Mouse (Mus musculus) heart, adult 11 months (tissue): ENCODE measurements around the gene Skor1.

Experiments used
- DNase-seq: peaks from one replicate; pipeline ENCODE4 v3.0.0; 2022

The Skor1 gene

DNA sequence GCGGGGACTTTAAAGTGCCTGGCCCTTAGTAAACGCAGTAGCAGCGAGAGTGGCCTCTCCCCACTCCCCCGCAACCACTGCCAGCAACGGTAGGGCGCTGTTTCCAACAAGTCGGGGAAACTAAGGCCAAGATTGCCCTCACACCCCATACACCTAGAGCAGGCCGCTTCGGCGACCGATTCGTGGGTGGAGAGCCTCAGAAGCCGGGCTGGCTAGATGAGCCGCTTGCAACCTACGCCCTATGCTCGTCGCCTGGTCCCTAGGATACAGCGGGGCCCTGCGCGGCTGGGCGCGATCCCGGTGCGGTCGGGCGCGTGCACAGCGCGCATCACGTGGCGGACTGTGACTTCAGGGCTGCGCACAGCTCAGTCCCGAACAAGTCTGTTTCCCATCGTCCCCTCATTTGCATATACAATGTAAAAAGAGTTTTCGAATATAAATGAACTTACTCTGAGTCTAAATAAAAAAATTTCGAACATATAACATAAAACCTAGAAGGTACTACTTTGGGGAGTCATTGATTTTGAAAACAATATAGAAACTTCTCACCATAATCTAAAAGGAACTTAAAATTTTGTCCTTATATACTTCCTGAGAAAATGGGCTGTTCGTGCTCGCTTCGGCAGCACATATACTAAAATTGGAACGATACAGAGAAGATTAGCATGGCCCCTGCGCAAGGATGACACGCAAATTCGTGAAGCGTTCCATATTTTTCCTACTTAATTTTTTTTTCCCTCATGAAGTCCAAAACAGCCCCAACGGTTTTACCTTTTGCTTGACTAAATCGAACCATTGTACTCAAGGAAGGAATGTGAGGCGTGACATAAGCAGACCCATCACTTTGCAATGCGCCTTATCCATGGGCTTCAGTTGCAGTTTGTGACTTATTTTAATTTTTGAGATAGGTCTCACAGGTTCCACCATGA, 15.8 kb downstream of the Skor1 start:
- peak; percentile 100 for DNase-seq

DNA sequence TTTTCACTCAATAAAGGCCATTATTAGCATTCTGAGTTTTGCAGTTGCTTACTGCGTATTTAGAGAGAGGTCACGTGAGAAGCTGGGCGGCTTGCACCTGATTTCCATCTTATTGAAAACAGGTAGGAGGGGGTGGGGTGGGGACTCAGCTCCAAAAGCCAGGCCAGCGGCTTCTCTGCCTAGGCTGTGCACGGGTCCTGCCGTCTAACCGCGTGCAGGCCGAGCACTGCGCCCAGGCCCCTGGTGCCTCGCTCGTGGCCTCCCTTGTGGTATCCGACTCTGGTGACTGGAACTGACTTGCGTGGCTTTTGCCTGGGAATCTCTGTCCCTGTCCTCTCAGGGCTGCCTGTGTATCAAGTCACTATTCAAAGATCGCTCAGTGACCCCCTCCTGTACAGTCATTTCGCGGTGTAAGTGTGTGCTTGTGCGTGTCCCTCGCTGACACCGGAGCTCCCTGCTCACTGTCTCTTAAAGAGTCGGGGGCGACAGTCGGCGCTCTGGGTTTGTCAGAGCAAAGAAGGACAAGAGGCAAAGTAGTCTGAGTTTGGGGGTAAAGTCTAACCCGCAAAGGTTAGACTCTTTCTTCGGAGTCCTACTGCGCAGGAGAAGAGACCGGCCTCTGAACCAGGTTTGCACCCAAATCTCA, 16.7 kb downstream of the Skor1 start:
- peak; percentile 96 for DNase-seq

DNA sequence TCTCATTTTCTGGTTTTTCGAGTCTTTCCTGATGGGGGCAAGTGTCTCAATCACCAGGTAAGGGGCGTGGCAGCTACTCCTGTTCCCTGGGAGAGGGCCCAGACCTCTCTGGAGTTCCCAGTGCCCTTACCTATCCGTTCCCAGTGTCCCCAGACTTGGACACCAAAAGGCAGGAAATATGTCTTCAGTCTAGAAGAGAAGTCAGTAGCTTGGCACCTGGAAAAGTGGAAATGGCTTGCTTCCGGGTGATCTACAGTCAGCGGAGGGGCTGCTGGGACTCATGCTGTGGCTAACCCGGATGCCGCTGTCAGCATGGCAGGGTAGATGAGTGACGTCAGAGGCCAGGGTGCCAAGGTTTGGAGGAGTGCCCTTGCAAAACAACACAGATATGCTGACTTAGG, 19.1 kb downstream of the Skor1 start:
- peak; percentile 92 for DNase-seq

DNA sequence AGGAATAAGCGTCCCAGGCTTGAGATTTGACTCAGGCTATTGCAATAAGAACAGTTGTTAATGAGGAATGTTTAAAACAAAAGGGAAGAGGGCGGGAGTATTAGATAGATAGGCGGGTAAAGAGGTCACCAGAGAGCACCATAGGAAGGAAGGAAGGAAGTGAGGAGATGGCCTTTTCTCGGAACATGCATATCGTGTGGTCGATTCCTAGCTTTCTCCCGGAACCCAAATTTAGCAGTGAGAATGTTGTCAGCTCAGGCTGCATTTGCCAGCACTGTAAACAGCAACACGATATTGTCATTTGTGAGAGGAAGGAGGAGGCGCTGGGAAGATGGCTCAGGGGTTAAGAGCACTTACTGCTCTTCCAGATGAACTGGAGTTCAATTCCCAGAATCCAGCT, 24.2 kb downstream of the Skor1 start:
- no peak for DNase-seq

DNA sequence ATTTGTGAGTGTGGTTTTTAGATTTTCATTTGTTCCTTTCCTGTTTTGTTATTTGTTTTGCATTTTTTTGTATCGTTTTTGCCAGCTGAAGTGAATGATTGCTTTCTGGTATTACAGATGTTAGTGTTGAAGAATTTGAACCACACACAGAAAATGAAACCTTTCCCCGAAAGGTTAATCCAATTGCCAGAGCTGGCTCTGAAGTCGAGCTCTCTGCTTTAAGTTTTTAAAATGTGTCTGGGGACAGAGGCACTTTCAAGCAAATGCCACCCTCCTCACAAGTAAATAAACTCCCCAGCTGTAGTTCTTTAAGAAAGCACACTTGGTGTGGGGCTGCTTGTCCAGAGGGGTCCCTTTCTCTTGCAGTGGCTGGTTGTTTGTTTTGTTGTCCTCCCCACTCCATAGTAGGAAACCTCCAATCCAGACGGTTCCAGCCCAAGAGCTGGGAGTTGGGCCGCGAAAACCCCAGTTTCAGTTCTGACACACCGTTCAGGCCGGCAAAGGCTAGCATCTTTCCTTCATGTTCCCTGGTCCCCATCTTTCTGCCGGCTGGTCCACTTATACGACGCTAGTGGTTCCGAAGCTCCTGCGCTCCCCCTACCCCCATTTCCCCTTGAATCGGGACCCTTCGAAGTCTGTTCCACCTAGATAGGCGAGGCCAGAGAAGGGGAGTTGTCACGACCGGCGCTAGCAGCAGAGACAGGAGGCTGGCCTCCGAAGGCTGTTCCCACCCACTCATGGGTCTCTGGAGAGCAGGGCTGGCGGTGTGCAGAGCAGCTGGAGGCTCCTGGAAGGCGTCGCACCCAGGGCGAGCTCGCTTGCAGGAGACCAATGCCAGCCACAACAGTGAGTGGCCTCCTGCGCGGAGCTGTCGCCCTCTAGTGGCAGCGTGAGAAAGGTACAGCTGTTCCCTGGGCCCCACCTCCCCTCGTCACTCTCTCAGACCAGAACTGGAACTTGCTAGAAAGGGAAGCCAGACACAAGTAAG, 25.0 kb downstream of the Skor1 start:
- DNase-seq, result peak; percentile 99

DNA sequence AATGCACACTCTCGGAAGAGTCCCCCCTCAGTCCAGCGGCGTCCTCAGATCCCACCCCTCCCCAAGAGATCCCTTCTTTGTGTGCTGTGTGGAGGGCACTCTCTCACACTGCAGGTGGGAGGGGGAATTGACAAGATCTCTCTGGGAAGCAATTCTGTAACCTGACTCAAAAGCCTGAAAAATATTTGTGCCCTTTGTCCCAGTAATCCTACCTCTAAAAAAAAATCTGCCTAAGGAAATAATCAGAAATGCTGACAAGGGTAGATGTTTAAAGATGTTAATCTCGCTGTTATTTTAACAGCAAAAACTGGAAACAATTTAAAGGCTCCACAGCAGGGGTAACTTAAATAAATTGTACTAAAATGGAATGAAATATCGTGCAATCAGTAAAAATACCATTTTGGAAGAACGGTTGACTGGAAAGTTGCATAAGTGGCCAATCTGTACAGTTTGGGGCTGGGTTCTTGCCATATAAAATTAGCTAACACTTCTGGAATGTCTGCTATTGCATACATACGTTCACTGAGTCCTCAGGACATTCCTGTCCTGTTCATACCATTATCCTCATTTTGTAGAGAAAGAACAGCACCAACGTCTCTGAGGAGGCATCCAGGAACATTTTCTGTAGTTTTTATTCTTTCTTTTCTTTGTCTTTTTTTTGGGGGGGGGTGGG, 26.5 kb downstream of the Skor1 start:
- no peak for DNase-seq

DNA sequence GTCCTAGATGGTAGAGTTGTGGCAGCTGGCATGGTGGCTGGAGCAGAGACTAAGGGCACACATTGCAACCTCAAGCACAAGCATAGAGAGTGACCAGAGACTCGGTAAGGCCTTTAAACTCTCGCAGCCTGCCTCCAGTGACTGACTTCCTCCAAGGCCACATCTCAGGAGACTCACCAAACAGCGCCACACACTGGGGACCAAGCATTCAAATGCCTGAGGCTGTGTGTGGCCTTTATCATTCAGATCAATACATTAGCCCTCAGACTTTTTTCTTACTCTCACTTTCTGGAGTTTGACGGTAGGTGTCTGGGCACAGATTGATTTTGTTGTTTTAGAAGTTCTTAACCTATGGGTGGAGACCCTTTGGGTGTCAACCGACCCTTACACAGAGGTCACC, 30.4 kb downstream of the Skor1 start:
- no peak for DNase-seq

DNA sequence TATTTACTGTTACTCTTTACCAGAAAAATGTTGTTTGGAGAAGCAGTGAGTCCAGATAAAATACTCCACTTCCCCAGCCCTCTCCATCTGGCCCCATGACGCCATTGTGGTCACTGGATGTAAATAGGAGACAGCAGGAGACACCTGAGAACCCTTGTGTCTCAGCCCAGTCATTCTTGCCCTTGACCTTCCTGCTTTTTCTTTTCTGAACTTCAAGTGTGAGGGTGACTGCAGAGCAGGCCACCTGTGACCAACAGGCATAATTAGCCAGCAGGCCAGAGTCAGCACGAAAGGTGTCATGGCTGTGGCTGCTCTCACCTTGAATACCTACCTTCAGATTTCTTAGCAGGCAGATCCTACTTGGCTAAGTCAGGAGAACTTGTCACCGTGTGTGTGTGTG, 36.2 kb downstream of the Skor1 start:
- peak; percentile 77 for DNase-seq

DNA sequence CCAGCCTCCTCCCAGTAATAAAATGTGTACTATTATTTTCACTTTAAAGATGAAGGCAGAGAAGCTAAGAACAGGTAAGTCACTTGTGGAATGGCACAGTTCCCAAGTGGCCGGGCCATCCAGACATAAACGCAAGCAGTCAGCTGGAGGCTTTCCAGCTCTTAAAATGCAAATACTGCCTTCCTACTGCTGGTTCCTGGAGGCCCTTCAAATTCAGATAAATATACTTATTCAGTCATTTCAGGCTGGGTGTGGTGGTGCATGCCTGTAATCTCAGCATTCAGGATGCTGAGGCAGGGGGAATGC, 39.0 kb downstream of the Skor1 start:
- DNase-seq, result peak; percentile 89

DNA sequence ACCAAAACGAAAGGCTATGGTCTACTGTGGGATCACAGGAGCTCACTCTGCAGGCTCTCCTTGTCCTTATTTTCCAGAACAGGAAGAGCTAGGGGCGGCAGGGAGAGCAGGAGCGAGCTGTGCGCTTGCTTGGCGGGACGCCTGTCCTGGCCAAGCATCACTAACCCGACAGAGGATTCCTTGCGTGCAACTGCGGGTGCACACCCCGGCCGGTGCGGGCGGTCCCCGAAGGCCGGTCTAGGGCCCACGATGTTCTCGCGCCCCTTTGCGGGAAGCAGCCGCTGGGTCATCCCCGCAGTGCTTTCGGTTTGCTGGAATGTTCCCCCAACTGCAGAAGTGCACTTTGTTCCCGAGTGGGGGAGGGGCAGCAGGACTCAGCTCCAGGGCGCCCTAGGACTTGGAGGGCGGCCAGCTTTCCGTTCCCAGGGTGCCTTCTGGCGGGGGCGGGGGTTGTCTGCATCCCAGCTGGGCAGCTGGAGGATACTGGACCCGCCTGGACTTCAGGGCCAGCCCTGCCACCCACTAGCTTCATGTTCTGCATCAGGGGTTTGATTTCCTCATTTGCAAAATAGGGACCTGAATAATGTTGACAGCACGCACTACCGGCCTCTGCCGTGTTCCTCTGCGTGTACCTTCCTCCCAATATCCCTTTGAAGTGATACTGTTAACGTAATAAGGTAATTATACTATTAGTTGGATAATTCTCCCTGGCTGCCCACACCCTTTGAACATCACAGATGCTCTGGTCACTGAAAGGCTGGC, 39.6 kb downstream of the Skor1 start:
- peak; percentile 100 for DNase-seq

DNA sequence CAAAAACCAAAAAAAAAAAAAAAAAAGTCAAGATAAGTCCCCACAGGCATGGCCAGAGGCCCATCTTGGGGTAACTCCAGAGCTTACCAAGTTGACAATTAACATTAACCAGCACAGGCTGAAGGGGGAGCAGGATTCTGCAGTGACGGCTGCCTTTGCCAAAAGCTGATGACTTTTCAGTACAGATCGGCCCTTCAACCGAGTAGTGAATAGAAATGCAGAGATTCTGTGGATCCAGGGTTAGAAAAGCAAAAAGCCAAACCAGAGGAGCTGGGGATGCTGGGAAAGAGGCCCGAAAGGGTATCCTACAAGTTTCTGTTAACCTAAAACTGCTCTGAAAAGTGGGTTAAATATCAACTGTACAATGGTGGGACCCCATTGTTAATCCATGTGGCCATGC, 40.2 kb downstream of the Skor1 start:
- peak; percentile 94 for DNase-seq

DNA sequence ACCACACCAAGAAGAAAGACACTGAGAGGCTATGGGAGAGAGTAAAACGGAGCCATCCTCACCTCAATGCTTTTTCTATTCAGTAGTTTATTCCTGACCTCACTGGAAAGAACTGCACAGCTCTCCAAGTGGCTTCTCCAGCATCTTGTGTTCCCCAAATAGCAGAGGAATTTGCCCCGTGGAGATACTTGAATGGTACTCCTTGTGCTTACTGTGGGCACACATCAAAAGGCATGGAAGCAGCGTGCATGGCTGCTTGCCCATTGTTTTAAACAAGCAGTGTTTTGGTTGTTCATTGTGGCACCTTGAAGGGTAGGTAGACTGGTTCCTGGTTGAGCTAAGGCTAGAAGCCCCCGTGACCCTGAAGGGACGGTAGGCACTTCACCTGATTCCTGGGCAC, 48.1 kb downstream of the Skor1 start:
- peak; percentile 93 for DNase-seq

DNA sequence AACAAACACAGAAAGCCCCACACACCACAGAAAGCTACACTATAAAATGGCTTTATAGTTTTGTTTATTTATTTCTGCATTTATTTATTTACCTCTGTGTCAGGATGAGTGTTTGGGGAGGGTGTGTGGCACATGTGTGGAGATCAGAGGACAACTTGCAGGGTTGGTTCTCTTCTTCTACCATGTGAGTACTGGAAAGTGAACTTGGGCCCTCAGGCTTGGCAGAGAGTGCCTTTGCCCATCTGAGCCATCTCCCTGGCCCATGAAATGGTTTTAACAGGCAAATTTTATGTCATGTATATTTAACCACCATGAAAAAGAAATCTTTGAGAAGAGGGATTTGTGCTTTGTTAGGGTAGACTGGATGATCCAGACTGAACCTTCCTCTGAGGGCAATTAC, 48.9 kb downstream of the Skor1 start:
- no peak for DNase-seq

DNA sequence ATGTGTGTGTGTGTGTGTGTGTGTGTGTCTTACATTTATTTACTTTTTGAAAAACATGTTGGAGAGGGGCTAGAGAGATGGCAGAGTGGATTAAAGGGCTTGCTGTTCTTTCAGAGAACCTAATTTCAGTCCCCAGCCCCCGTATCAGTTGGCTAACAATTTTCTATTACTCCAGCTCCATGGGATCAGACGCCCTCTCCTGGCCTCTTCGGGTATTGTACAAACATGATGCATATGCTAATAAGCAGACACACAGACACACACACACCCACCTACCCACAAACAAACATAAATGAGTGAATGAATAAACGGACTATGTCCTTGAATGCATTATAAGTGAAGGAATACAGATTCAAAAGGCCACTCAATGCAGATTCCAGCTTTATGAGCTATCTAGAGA, 49.4 kb downstream of the Skor1 start:
- DNase-seq, result no peak

DNA sequence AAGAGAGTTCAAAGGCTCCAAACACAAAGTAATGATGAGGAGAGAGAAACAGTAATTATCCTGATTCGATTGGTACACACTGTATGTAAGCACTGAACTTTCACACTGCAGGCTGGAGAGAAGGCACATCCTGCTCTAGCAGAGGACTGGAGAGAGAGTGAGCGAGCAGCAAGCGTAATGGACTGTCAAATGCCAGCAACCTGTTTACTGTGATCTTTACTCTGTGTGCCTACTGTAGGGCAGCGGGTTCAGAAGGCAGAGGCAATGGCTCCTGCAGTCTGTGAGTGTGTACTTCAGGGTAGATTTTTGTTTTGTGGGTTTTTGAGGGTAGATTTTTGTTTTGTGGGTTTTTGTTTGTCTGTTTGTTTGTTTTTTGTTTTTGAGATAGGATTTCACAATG, 49.9 kb downstream of the Skor1 start:
- DNase-seq, result no peak

DNA sequence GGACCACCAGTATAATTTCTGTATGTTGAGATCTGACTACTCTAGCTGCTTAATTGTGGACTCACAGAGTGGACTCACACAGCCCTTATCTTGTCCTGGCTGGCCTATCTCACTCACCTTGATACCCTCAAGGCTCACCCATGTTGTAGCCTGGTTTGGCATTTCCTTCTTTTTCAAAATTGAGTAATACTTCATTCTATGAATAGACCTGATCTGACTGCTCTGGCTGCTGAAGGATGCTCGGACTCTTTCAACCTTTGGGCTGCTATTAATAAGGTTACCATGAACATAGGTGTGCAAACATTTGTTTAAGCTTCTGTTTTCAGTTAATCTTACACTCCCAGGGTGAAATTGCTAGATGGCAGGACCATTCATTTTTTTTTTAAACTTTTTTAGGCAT, 51.6 kb downstream of the Skor1 start:
- no peak for DNase-seq

DNA sequence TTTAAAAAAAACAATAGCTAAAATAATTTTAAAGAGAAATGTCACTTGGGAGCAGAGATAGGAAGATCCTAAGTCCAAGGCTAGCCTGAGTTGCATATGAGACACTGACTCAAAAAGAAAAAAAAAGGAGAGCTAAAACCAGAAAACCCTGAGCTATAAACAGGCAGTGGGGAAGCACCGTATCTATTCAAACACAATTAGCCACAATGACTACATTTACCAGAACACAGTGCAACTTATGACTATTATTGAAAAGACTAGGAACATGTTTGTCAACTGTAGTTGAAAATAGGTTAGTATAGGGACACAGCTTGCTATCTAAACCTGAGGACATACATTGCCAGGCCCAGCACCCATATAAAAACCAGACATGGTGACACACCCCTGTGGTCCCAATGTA, 54.7 kb downstream of the Skor1 start:
- DNase-seq, result no peak

DNA sequence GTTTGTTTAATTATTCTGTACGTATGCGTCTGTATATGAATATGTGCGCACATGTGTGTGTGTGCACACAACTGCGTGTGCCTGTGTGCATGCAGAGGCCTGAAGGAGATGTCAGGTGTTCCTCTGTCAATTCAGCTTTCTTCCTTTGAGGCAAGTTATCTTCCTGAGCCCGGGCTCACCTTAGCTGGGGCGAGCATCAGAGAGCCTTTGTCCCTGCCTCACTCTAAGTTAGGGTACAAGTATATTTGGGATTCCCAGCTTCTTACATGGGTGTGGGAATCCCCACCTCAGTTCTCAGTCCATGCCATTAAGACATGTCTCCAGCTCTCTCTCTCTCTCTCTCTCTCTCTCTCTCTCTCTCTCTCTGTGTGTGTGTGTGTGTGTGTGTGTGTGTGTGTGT, 56.2 kb downstream of the Skor1 start:
- DNase-seq, result no peak

DNA sequence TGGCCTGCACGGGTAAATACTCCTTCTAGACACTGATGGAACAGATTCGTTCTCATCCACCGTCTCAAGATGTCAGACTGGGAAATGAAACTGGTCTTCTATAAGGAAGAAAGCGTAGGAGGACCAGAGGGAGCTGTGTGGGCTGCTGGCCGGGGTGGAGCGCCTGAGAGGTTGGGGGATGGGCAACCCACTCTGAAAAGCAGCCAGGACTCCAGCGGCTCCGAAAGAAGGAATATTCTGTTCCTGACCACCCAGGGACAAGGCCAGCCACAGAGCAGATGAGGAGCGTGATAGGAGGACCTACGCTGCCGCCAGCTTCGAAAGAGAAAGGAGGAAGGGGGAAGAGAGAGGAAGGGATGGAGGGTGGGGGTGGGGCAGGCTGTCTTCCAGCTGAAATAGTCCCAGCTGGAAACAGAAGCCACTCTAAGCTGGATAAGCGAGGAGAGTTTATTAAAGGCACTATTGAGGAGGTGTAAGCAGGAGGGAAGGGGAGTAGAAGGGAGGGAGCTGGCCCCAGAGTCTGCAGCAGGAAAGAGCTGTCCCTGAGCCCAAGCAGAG, 56.7 kb downstream of the Skor1 start:
- DNase-seq, result peak; percentile 99

DNA sequence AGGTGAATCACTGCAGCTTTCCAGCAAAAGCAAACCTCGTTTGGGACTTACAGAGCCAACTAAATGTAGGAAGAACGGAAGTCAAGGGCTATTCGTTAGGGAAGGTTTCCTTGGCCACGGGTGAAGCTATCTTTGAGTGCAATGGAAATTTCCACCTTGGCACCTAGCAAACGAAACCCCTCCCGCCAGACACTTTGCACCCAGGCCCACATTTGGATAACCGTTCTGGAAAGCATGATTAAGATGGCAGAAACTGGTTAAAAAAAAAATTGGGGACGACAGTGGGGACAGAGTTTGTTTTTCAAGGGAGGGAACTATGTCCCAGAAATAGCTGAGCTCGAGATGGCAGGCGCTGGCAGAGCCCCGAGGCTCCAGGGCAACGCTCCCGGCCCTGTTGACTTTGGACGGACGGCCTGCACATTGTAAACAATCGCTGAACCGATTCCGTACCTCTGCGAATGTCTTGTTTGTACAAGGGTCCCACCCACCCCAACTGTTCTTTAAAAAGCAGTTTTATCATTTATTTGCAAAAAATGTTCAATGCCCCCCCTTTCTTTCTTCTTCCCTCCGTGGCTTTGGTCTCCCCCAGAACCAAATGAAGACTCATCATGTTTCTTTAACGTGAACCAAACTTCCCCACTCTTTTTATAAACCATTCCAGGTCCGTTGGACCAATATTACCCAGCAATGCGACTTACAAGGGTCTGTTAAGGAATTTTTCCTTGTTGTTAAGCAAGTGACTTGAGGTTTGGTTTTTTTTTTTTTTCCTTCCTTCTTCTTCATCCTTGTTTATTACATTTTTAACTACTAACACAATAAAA, 57.5 kb downstream of the Skor1 start:
- DNase-seq, result peak; percentile 96

DNA sequence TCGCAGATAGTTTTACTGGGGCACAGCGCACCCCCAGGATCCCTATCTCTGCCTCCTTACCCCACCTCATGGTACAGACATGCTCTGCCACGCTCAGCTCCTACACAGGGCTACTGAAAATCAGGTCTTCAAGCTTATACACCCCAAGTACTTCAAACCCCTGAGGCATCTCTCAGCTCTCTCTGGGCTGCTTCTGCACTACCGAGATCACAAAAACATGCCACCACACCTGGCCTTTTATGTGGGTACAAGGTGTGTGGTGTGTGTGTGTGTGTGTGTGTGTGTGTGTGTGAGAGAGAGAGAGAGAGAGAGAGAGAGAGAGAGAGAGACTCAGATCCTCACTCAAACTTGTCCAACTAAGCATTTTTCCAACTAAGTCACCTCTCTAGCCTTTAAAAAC, 59.6 kb downstream of the Skor1 start:
- no peak for DNase-seq
